In genomic region chr4:136284891-136285290, GRCm38 (mm10) we compare ENCODE assay signal across 8 mouse cellular contexts. TPM values are rescaled to one million over a fixed set of nuclear protein-coding genes. Genes with fewer than 3 reads are reported as not detected.
DNase-seq lines count a peak whose midpoint lies in the region; ATAC-seq and TF ChIP-seq lines count a peak whose summit lies in the region.

No protein-coding gene starts in this region.

- peaks cover 1% of the 10 kb centered on the region; the same call in 1 of the 2 replicates for H3K36me3 ChIP-seq in testis, adult 2 months (ENCODE audit: control insufficient read depth, insufficient read depth, low read length)
- peaks cover 28% of the 10 kb centered on the region for H3K36me3 ChIP-seq in intestine, embryonic 14.5 days (ENCODE audit: control insufficient read depth, insufficient read depth, low read length)
- H3K36me3 ChIP-seq in macrophage (ENCODE audit: inconsistent target), result peaks cover 24% of the 10 kb centered on the region

- no peak for ATAC-seq in intestine, embryonic 14.5 days (replicated peaks; ENCODE audit: low FRiP score, low TSS enrichment, low read depth)

- H3K4me2 ChIP-seq in intestine, embryonic 14.5 days (ENCODE audit: low read length), result peak overlapping the region; percentile 94

- peak overlapping the region; percentile 65 for H3K9ac ChIP-seq in intestine, embryonic 14.5 days (ENCODE audit: low read length)

- peaks cover 27% of the 10 kb centered on the region for H3K79me2 ChIP-seq in macrophage (ENCODE audit: inconsistent target)

- no peak for TF ChIP-seq CTCF in testis, adult 2 months (IDR thresholded peaks at IDR 0.05; ENCODE audit: control insufficient read depth, insufficient read depth, insufficient replicate concordance, low read depth, low read length)

- H3K27me3 ChIP-seq in testis, adult 2 months (ENCODE audit: control insufficient read depth, insufficient read depth, low read length), result no peaks in the 10 kb centered on the region
- peaks cover 2% of the 10 kb centered on the region; the same call in 1 of the 2 replicates for H3K27me3 ChIP-seq in intestine, embryonic 14.5 days (replicated peaks; ENCODE audit: control insufficient read depth, insufficient read depth, low read length)

- WGBS in intestine, embryonic 14.5 days, result 25% methylated on average over 6 of the region's 6 CpGs
- 65% methylated on average over 6 of the region's 6 CpGs for WGBS in macrophage (ENCODE audit: missing documents)

- H3K4me3 ChIP-seq in testis, adult 2 months (ENCODE audit: control insufficient read depth, low read depth, low read length), result peak overlapping the region; percentile 88
- peak overlapping the region; percentile 74 for H3K4me3 ChIP-seq in intestine, embryonic 14.5 days (ENCODE audit: low read depth, low read length)
- H3K4me3 ChIP-seq in macrophage (ENCODE audit: inconsistent target), result peak overlapping the region; percentile 95

- H3K4me1 ChIP-seq in testis, adult 2 months (ENCODE audit: control insufficient read depth, insufficient read depth, low read length), result peaks cover 15% of the 10 kb centered on the region
- peaks cover 31% of the 10 kb centered on the region for H3K4me1 ChIP-seq in intestine, embryonic 14.5 days (replicated peaks; ENCODE audit: control insufficient read depth, insufficient read depth, low read length)

- 0 out of 2 replicates have a peak, but pooled peaks cover 5% of the 10 kb centered on the region for H3K9me3 ChIP-seq in intestine, embryonic 14.5 days (ENCODE audit: control insufficient read depth, low read length)

- peak overlapping the region; percentile 81 for H3K27ac ChIP-seq in testis, adult 2 months (ENCODE audit: control insufficient read depth, insufficient read depth, low read depth, low read length)
- peak overlapping the region; percentile 91 for H3K27ac ChIP-seq in intestine, embryonic 14.5 days (ENCODE audit: low read depth)
- peak overlapping the region; percentile 66 for H3K27ac ChIP-seq in macrophage

- DNase-seq in embryo, embryonic 11 days, result peak; percentile 14
- no peak for DNase-seq in embryo, embryonic 10.5 days (ENCODE audit: low spot score)
- no peak for DNase-seq in testis, postnatal 14 days (ENCODE audit: low spot score)
- no peak for DNase-seq in intestine, embryonic 14.5 days (ENCODE audit: low spot score)
- DNase-seq in yolk sac, embryonic 10.5 days (ENCODE audit: low spot score), result no peak
- DNase-seq in embryo, embryonic 10 days (ENCODE audit: low spot score), result no peak

- no peak for TF ChIP-seq POLR2A in testis, adult 2 months (IDR thresholded peaks at IDR 0.05; ENCODE audit: control insufficient read depth, low read depth, low read length)

RNA-seq across cellular contexts. Expression of gene Zfp46, which starts 0.4 kb away (rescaled TPM):
- 4.8 and 5.4 TPM in 2 replicates for polyA plus RNA-seq in testis, adult 2 months (2012; rRNA removed)
- polyA plus RNA-seq in intestine, embryonic 14.5 days (2014; fragmentation: Nextera tagmentation; extraction: Ambion mirVana), result 19.0 and 25.4 TPM in 2 replicates
- 10 to 100 TPM in 11 of 26 experiments, 1 to 10 TPM in 15; 2.3 to 16.3 (median 9.3) TPM for total RNA-seq in macrophage (2018; cell fraction: chromatin; rRNA removed)
- total RNA-seq in macrophage (2018; cell fraction: cytosol; rRNA removed), result 10 to 100 TPM in 17 of 26 experiments, 1 to 10 TPM in 9; 6.4 to 15.7 (median 10.5) TPM
- 10 to 100 TPM in 15 of 26 experiments, 1 to 10 TPM in 11; 5.7 to 20.6 (median 11.9) TPM for total RNA-seq in macrophage (2018; cell fraction: nucleus; rRNA removed)
- 6.8 to 8.2 TPM (median 7.8 TPM) in 3 replicates for polyA plus RNA-seq in macrophage (2018)

RNA-seq across cellular contexts. Expression of gene Hnrnpr, which starts 25.9 kb away (rescaled TPM):
- polyA plus RNA-seq in testis, adult 2 months (2012; rRNA removed), result 25.5 and 30.3 TPM in 2 replicates
- 128 and 143 TPM in 2 replicates for polyA plus RNA-seq in intestine, embryonic 14.5 days (2014; fragmentation: Nextera tagmentation; extraction: Ambion mirVana)
- 10 to 100 TPM; 13.5 to 73.0 (median 39.3) TPM for total RNA-seq in macrophage (2018; cell fraction: chromatin; rRNA removed)
- total RNA-seq in macrophage (2018; cell fraction: cytosol; rRNA removed), result 10 to 100 TPM; 26.3 to 45.4 (median 34.9) TPM
- 10 to 100 TPM; 16.7 to 95.3 (median 34.3) TPM for total RNA-seq in macrophage (2018; cell fraction: nucleus; rRNA removed)
- polyA plus RNA-seq in macrophage (2018), result 38.7 to 76.3 TPM (median 63.8 TPM) in 3 replicates

RNA-seq across cellular contexts. Expression of gene Tcea3, which starts 37.4 kb away (rescaled TPM):
- polyA plus RNA-seq in testis, adult 2 months (2012; rRNA removed), result 0.49 and 0.54 TPM in 2 replicates
- polyA plus RNA-seq in intestine, embryonic 14.5 days (2014; fragmentation: Nextera tagmentation; extraction: Ambion mirVana), result 18.7 and 19.1 TPM in 2 replicates
- 1 to 10 TPM in 2 of 26 experiments, not detected in 24; 1.2 to 2.9 TPM for total RNA-seq in macrophage (2018; cell fraction: chromatin; rRNA removed)
- total RNA-seq in macrophage (2018; cell fraction: cytosol; rRNA removed), result under 1 TPM in 12 of 26 experiments, not detected in 14; 0.09 to 0.22 (median 0.13) TPM
- total RNA-seq in macrophage (2018; cell fraction: nucleus; rRNA removed), result under 1 TPM in 2 of 26 experiments, not detected in 24; 0.40 to 0.43 TPM
- not detected in 3 replicates for polyA plus RNA-seq in macrophage (2018)

Comparison
In these comparisons a context has a peak if more than half of its experiments do, and no peak if none do; other contexts are left out.
1. RNA of gene Tcea3, which starts 37.4 kb away (polyA plus RNA-seq): 18.7 to 19.1 TPM in intestine, embryonic 14.5 days; 0.49 to 0.54 TPM in testis, adult 2 months and not detected in macrophage; every median in the first group is over 10 times any median in the second.
2. Peak in every context shown above with its lines, with median percentiles within 50 percentile points of each other: H3K27ac ChIP-seq and H3K4me3 ChIP-seq.